Mouse (Mus musculus) thymus, adult 2 months (tissue): ENCODE data around the gene Arhgef33.

Experiments
- CTCF ChIP-seq: fragments of 200-500 bp; IDR thresholded peaks from 2 replicates; pipeline ENCODE4 v1.5.1; 2012; ENCODE audit warnings: mild to moderate bottlenecking, control low read depth, low read length, moderate library complexity, borderline replicate concordance; ENCODE audit not compliant: control insufficient read depth, poor library complexity, insufficient read depth; ENCODE audit errors: extremely low read depth
- POLR2A ChIP-seq: fragments of 200-500 bp; IDR thresholded peaks from 2 replicates; pipeline ENCODE4 v1.6.1; 2012; ENCODE audit warnings: mild to moderate bottlenecking, low read length, control low read depth, moderate library complexity; ENCODE audit not compliant: control insufficient read depth, poor library complexity, insufficient read depth; ENCODE audit errors: extremely low read depth

DNA sequence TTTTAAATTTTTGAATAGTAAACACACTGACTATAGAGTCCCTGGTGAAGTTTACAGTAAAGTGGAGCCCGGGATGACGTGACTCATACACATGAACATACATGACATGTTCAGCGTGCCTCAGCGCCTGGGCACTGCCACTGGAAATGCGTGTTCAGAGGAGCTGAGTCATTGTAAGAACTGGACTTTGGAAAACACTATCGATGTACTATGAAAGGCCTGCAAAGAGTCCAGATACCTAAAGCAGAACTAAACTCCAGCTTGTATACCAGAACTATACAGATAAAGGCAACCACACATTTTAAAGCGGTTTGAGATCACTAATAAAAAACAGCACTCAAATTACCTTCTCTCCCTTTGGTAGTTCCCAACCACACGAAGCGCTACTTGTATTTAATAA, 124.8 kb downstream of the Arhgef33 start:
- TF ChIP-seq POLR2A, result no peak
- no peak for TF ChIP-seq CTCF
